In genomic region chr7:105581094-105581703, GRCm38 (mm10) we compare ENCODE assay signal across 8 mouse cellular contexts. TPM values are rescaled to one million over a fixed set of nuclear protein-coding genes. Genes with fewer than 3 reads are reported as not detected.
DNase-seq lines count a peak whose midpoint lies in the region; ATAC-seq and TF ChIP-seq lines count a peak whose summit lies in the region.

TSS of gene Apbb1 (minus strand) at chr7:105581653.

- H3K4me1 ChIP-seq in E14TG2a.4 (replicated peaks; ENCODE audit: low read depth, low read length): peaks cover 10% of the 10 kb centered on the region
- H3K4me1 ChIP-seq in forebrain, embryonic 10.5 days: peaks cover 26% of the 10 kb centered on the region
- peaks cover 22% of the 10 kb centered on the region for H3K4me1 ChIP-seq in heart, embryonic 13.5 days
- H3K4me1 ChIP-seq in kidney, postnatal 0 days (replicated peaks; ENCODE audit: insufficient read depth, low read length): no peaks in the 10 kb centered on the region
- peaks cover 16% of the 10 kb centered on the region for H3K4me1 ChIP-seq in liver, embryonic 12.5 days

- peak; percentile 88 for ATAC-seq in heart, embryonic 13.5 days (ENCODE audit: extremely low read depth, insufficient number of reproducible peaks, low FRiP score, low TSS enrichment)
- ATAC-seq in kidney, postnatal 0 days (replicated peaks; ENCODE audit: low FRiP score, low read depth): peak; percentile 90
- ATAC-seq in liver, embryonic 12.5 days: peak; percentile 90

- H3K27ac ChIP-seq in forebrain, embryonic 10.5 days: peak within 1 kb of the TSS; percentile 95
- H3K27ac ChIP-seq in heart, embryonic 13.5 days (replicated peaks): peak within 1 kb of the TSS; percentile 84
- H3K27ac ChIP-seq in kidney, postnatal 0 days: peak within 1 kb of the TSS; percentile 57
- 0 out of 2 replicates have a peak within 1 kb of the TSS, but pooled peaks have one; percentile 25 for H3K27ac ChIP-seq in liver, embryonic 12.5 days

- DNase-seq in c-Kit-positive CD71-positive TER-119-negative erythroid progenitor cells, embryonic 14.5 days (ENCODE audit: low read depth): peak; percentile 8
- DNase-seq in forebrain, embryonic 10.5 days (ENCODE audit: extremely low spot score, low spot score): peak; percentile 78
- peak; percentile 74 for DNase-seq in kidney, postnatal 0 days (ENCODE audit: low spot score)
- peak; percentile 64 for DNase-seq in naive thymus-derived CD4-positive, alpha-beta T cell, adult 2 months (ENCODE audit: low read depth)
- peak; percentile 60 for DNase-seq in splenic B cell, adult 2 months (ENCODE audit: low read depth, low spot score)

- H3K9me3 ChIP-seq in E14TG2a.4 (ENCODE audit: low read length): no peaks in the 10 kb centered on the region
- H3K9me3 ChIP-seq in forebrain, embryonic 10.5 days: no peaks in the 10 kb centered on the region
- H3K9me3 ChIP-seq in heart, embryonic 13.5 days: no peaks in the 10 kb centered on the region
- H3K9me3 ChIP-seq in kidney, postnatal 0 days (replicated peaks; ENCODE audit: low read length): no peaks in the 10 kb centered on the region
- H3K9me3 ChIP-seq in liver, embryonic 12.5 days (replicated peaks): no peaks in the 10 kb centered on the region

- TF ChIP-seq CTCF in E14TG2a.4 (conservative IDR thresholded peaks at IDR 0.05; ENCODE audit: low read length): no peak
- no peak for TF ChIP-seq CTCF in kidney, postnatal 0 days (IDR thresholded peaks at IDR 0.05; ENCODE audit: low read depth)

- H3K4me3 ChIP-seq in E14TG2a.4 (replicated peaks; ENCODE audit: low read length): peak within 1 kb of the TSS; percentile 88
- H3K4me3 ChIP-seq in forebrain, embryonic 10.5 days: peak within 1 kb of the TSS; percentile 83
- H3K4me3 ChIP-seq in heart, embryonic 13.5 days: peak within 1 kb of the TSS; percentile 83
- peak within 1 kb of the TSS; percentile 80 for H3K4me3 ChIP-seq in kidney, postnatal 0 days (replicated peaks; ENCODE audit: low read depth, low read length)
- peak within 1 kb of the TSS; percentile 67 for H3K4me3 ChIP-seq in liver, embryonic 12.5 days

- H3K9ac ChIP-seq in heart, embryonic 13.5 days: peak within 1 kb of the TSS; percentile 89
- peak within 1 kb of the TSS; percentile 73 for H3K9ac ChIP-seq in kidney, postnatal 0 days (ENCODE audit: low read depth, low read length)
- H3K9ac ChIP-seq in liver, embryonic 12.5 days: peak within 1 kb of the TSS; percentile 64

- H3K36me3 ChIP-seq in E14TG2a.4 (ENCODE audit: insufficient read depth, low read length): no peaks in the 10 kb centered on the region
- no peaks in the 10 kb centered on the region; the same call in 1 of the 2 replicates for H3K36me3 ChIP-seq in forebrain, embryonic 10.5 days (replicated peaks)
- no peaks in the 10 kb centered on the region for H3K36me3 ChIP-seq in heart, embryonic 13.5 days
- H3K36me3 ChIP-seq in kidney, postnatal 0 days (ENCODE audit: insufficient read depth, low read length): no peaks in the 10 kb centered on the region
- no peaks in the 10 kb centered on the region for H3K36me3 ChIP-seq in liver, embryonic 12.5 days
- H3K36me3 ChIP-seq in splenic B cell, adult 2 months (ENCODE audit: control insufficient read depth, insufficient read depth, low read length, poor library complexity, severe bottlenecking): no peaks in the 10 kb centered on the region

- peaks cover 26% of the 10 kb centered on the region; the same call in 1 of the 2 replicates for H3K27me3 ChIP-seq in E14TG2a.4 (ENCODE audit: insufficient read depth, low read length)
- H3K27me3 ChIP-seq in forebrain, embryonic 10.5 days (ENCODE audit: poor library complexity, severe bottlenecking): peaks cover 7% of the 10 kb centered on the region
- H3K27me3 ChIP-seq in heart, embryonic 13.5 days (replicated peaks): no peaks in the 10 kb centered on the region
- no peaks in the 10 kb centered on the region for H3K27me3 ChIP-seq in kidney, postnatal 0 days (ENCODE audit: insufficient read depth, low read length)
- H3K27me3 ChIP-seq in liver, embryonic 12.5 days (replicated peaks): peaks cover 36% of the 10 kb centered on the region
- no peaks in the 10 kb centered on the region for H3K27me3 ChIP-seq in splenic B cell, adult 2 months (ENCODE audit: control insufficient read depth, insufficient read depth, low read length, poor library complexity, severe bottlenecking)

- under 1% methylated on average over 51 of the region's 54 CpGs for WGBS in forebrain, embryonic 10.5 days
- WGBS in heart, embryonic 13.5 days: under 1% methylated on average over 54 of the region's 54 CpGs
- under 1% methylated on average over 41 of the region's 54 CpGs for whole genome bisulfite sequencing in kidney, postnatal 0 days
- WGBS in liver, embryonic 12.5 days (ENCODE audit: insufficient replicate concordance): under 1% methylated on average over 43 of the region's 54 CpGs

- peak within 1 kb of the TSS; percentile 80 for H3K4me2 ChIP-seq in heart, embryonic 13.5 days
- H3K4me2 ChIP-seq in kidney, postnatal 0 days (ENCODE audit: low read length): peak within 1 kb of the TSS; percentile 74
- peak within 1 kb of the TSS; percentile 89 for H3K4me2 ChIP-seq in liver, embryonic 12.5 days

RNA-seq across cellular contexts. Expression of gene Apbb1, which starts in this region (rescaled TPM):
- polyA plus RNA-seq in forebrain, embryonic 10.5 days (2016; fragmentation: Nextera tagmentation; extraction: Ambion mirVana): 105 and 106 TPM in 2 replicates
- 45.6 and 48.3 TPM in 2 replicates for polyA plus RNA-seq in heart, embryonic 13.5 days (2015; fragmentation: Nextera tagmentation; extraction: Ambion mirVana)
- polyA plus RNA-seq in kidney, postnatal 0 days (2015; fragmentation: Nextera tagmentation; extraction: Ambion mirVana): 31.4 and 34.1 TPM in 2 replicates
- polyA plus RNA-seq in liver, embryonic 12.5 days (2016; fragmentation: Nextera tagmentation; extraction: Ambion mirVana): 6.3 and 6.7 TPM in 2 replicates

Comparison
In these comparisons a context has a peak if more than half of its experiments do, and no peak if none do; other contexts are left out.
1. Peak in every context shown above with its lines: DNase-seq, ATAC-seq, H3K4me3 ChIP-seq and H3K27ac ChIP-seq.
2. DNase-seq: peak in every context shown above with its lines; median percentile 78 in forebrain, embryonic 10.5 days; 74 in kidney, postnatal 0 days; 64 in naive thymus-derived CD4-positive, alpha-beta T cell, adult 2 months; 60 in splenic B cell, adult 2 months; 8 in c-Kit-positive CD71-positive TER-119-negative erythroid progenitor cells, embryonic 14.5 days.
3. H3K27ac ChIP-seq: peak in every context shown above with its lines; median percentile 95 in forebrain, embryonic 10.5 days; 84 in heart, embryonic 13.5 days; 57 in kidney, postnatal 0 days; 25 in liver, embryonic 12.5 days.